Mouse (Mus musculus): ENCODE results near the gene Tmem159.

DNA sequence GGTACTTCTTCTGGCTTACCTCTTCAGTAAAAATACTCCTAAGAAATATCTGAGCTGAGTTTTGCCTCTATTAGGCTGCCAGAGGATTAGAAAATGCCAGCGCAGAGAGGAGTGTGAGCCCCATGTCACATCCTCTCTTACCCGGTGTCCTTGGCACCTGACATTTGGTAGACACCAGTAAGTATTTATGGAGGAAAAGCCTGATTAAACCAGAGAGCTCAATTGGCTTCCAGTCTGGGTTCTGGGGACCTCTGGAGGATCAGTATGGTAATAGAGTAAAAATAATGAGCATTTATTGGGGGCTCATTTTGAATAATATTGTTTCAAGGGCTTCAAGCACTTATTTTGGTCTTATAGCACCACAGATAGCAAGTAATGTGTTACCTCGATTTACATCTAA, 46.7 kb upstream of the Tmem159 start:
- TF ChIP-seq CTCF (IDR thresholded peaks at IDR 0.05; ENCODE audit: low read depth): no peak
- TF ChIP-seq EP300 (IDR thresholded peaks at IDR 0.05; ENCODE audit: low read depth): no peak

All from liver, embryonic 14.5 days (tissue).